Mouse (Mus musculus): ENCODE measurements around the gene Gm17359. TPM values are rescaled to one million over a fixed set of nuclear protein-coding genes. Genes with fewer than 3 reads are reported as not detected.

The Gm17359 gene
- polyA plus RNA-seq, 1 experiment from 2014 or later = not detected

- 53% methylated on average over 3 of the region's 3 CpGs for WGBS
- no peaks in the 10 kb centered on the region for H3K4me1 ChIP-seq (replicated peaks; ENCODE audit: control insufficient read depth, insufficient read depth, low read length)
- DNase-seq (ENCODE audit: low spot score) = no peak
- no peaks in the 10 kb centered on the region for H3K9me3 ChIP-seq (ENCODE audit: control insufficient read depth, low read length)
- no peak overlapping the region for H3K4me3 ChIP-seq (replicated peaks; ENCODE audit: low read length)
- H3K27ac ChIP-seq = no peak overlapping the region
- H3K27me3 ChIP-seq (ENCODE audit: control insufficient read depth, insufficient read depth, low read length) = no peaks in the 10 kb centered on the region
- H3K4me2 ChIP-seq (replicated peaks) = no peak overlapping the region
- no peak for ATAC-seq (ENCODE audit: low FRiP score)
- H3K36me3 ChIP-seq (replicated peaks; ENCODE audit: control insufficient read depth, insufficient read depth) = no peaks in the 10 kb centered on the region
- no peak overlapping the region for H3K9ac ChIP-seq
These were observed 4.3 kb downstream of the Gm17359 start for GRCm38 (mm10) chr3:79340737-79341136.

- WGBS = 86% methylated on average over 17 of the region's 17 CpGs
- H3K4me2 ChIP-seq (replicated peaks) = no peak overlapping the region
- no peak overlapping the region for H3K27ac ChIP-seq
- DNase-seq (ENCODE audit: low spot score) (no peak), ATAC-seq (ENCODE audit: low FRiP score) (no peak)
- H3K27me3 ChIP-seq (ENCODE audit: control insufficient read depth, insufficient read depth, low read length) = no peaks in the 10 kb centered on the region
- no peaks in the 10 kb centered on the region for H3K36me3 ChIP-seq (replicated peaks; ENCODE audit: control insufficient read depth, insufficient read depth)
- H3K4me1 ChIP-seq (replicated peaks; ENCODE audit: control insufficient read depth, insufficient read depth, low read length) = no peaks in the 10 kb centered on the region
- H3K9me3 ChIP-seq (ENCODE audit: control insufficient read depth, low read length) = no peaks in the 10 kb centered on the region
- no peak overlapping the region for H3K9ac ChIP-seq
- H3K4me3 ChIP-seq (replicated peaks; ENCODE audit: low read length) = no peak overlapping the region
These were observed 6.7 kb downstream of the Gm17359 start for GRCm38 (mm10) chr3:79342961-79343735.

- DNase-seq (ENCODE audit: low spot score) = no peak
- H3K9ac ChIP-seq = no peak overlapping the region
- H3K4me2 ChIP-seq (replicated peaks) = no peak overlapping the region
- no peaks in the 10 kb centered on the region for H3K9me3 ChIP-seq (ENCODE audit: control insufficient read depth, low read length)
- no peaks in the 10 kb centered on the region for H3K4me1 ChIP-seq (replicated peaks; ENCODE audit: control insufficient read depth, insufficient read depth, low read length)
- 78% methylated on average over 1 of the region's 1 CpGs for WGBS
- no peaks in the 10 kb centered on the region for H3K36me3 ChIP-seq (replicated peaks; ENCODE audit: control insufficient read depth, insufficient read depth)
- ATAC-seq (ENCODE audit: low FRiP score) = no peak
- H3K27me3 ChIP-seq (ENCODE audit: control insufficient read depth, insufficient read depth, low read length) = no peaks in the 10 kb centered on the region
- no peak overlapping the region for H3K4me3 ChIP-seq (replicated peaks; ENCODE audit: low read length)
- no peak overlapping the region for H3K27ac ChIP-seq
These were observed 12.8 kb downstream of the Gm17359 start for GRCm38 (mm10) chr3:79349311-79349710.

- no peaks in the 10 kb centered on the region for H3K9me3 ChIP-seq (ENCODE audit: control insufficient read depth, low read length)
- no peaks in the 10 kb centered on the region for H3K4me1 ChIP-seq (replicated peaks; ENCODE audit: control insufficient read depth, insufficient read depth, low read length)
- WGBS = 57% methylated on average over 4 of the region's 4 CpGs
- no peak overlapping the region for H3K9ac ChIP-seq
- H3K4me2 ChIP-seq (replicated peaks) = no peak overlapping the region
- ATAC-seq (ENCODE audit: low FRiP score) = no peak
- no peaks in the 10 kb centered on the region for H3K36me3 ChIP-seq (replicated peaks; ENCODE audit: control insufficient read depth, insufficient read depth)
- H3K27ac ChIP-seq = no peak overlapping the region
- no peak for DNase-seq (ENCODE audit: low spot score)
- no peaks in the 10 kb centered on the region for H3K27me3 ChIP-seq (ENCODE audit: control insufficient read depth, insufficient read depth, low read length)
- H3K4me3 ChIP-seq (replicated peaks; ENCODE audit: low read length) = no peak overlapping the region
These were observed 22.3 kb downstream of the Gm17359 start for GRCm38 (mm10) chr3:79358721-79359120.

- H3K27ac ChIP-seq = no peak overlapping the region
These were observed 24.0 kb downstream of the Gm17359 start for GRCm38 (mm10) chr3:79360317-79361101.

GRCm38 (mm10) chr3:79366098-79366497, 29.6 kb downstream of the Gm17359 start:
- Histone ChIP-seq H3K27me3 (ENCODE audit: control insufficient read depth, insufficient read depth, low read length) (no peaks in the 10 kb centered on the region), H3K4me2 (replicated peaks) (no peak overlapping the region), H3K27ac (no peak overlapping the region), H3K9me3 (ENCODE audit: control insufficient read depth, low read length) (no peaks in the 10 kb centered on the region), H3K36me3 (replicated peaks; ENCODE audit: control insufficient read depth, insufficient read depth) (no peaks in the 10 kb centered on the region), H3K4me3 (replicated peaks; ENCODE audit: low read length) (no peak overlapping the region), H3K9ac (no peak overlapping the region), H3K4me1 (replicated peaks; ENCODE audit: control insufficient read depth, insufficient read depth, low read length) (no peaks in the 10 kb centered on the region)
- WGBS = 78% methylated on average over 8 of the region's 8 CpGs
- ATAC-seq (ENCODE audit: low FRiP score) (no peak), DNase-seq (ENCODE audit: low spot score) (no peak)

More at GRCm38 (mm10) chr3:79360317-79361101, 24.0 kb downstream of the Gm17359 start:
- Histone ChIP-seq H3K9ac (no peak overlapping the region), H3K27me3 (ENCODE audit: control insufficient read depth, insufficient read depth, low read length) (no peaks in the 10 kb centered on the region), H3K4me2 (replicated peaks) (no peak overlapping the region), H3K36me3 (replicated peaks; ENCODE audit: control insufficient read depth, insufficient read depth) (no peaks in the 10 kb centered on the region), H3K9me3 (ENCODE audit: control insufficient read depth, low read length) (no peaks in the 10 kb centered on the region), H3K4me1 (replicated peaks; ENCODE audit: control insufficient read depth, insufficient read depth, low read length) (no peaks in the 10 kb centered on the region), H3K4me3 (replicated peaks; ENCODE audit: low read length) (no peak overlapping the region)
- DNase-seq (ENCODE audit: low spot score) = no peak
- no peak for ATAC-seq (ENCODE audit: low FRiP score)
- 74% methylated on average over 15 of the region's 15 CpGs for WGBS

- Histone ChIP-seq H3K9ac (no peak overlapping the region), H3K27me3 (ENCODE audit: control insufficient read depth, insufficient read depth, low read length) (no peaks in the 10 kb centered on the region), H3K4me3 (replicated peaks; ENCODE audit: low read length) (no peak overlapping the region), H3K27ac (no peak overlapping the region), H3K4me2 (replicated peaks) (no peak overlapping the region), H3K4me1 (replicated peaks; ENCODE audit: control insufficient read depth, insufficient read depth, low read length) (no peaks in the 10 kb centered on the region), H3K9me3 (ENCODE audit: control insufficient read depth, low read length) (no peaks in the 10 kb centered on the region), H3K36me3 (replicated peaks; ENCODE audit: control insufficient read depth, insufficient read depth) (no peaks in the 10 kb centered on the region)
- WGBS = 84% methylated on average over 6 of the region's 6 CpGs
- DNase-seq (ENCODE audit: low spot score) = no peak
- no peak for ATAC-seq (ENCODE audit: low FRiP score)
These were observed 31.8 kb downstream of the Gm17359 start for GRCm38 (mm10) chr3:79368306-79368705.

GRCm38 (mm10) chr3:79370385-79370929, 34.0 kb downstream of the Gm17359 start:
- Histone ChIP-seq H3K4me3 (replicated peaks; ENCODE audit: low read length) (no peak overlapping the region), H3K9ac (no peak overlapping the region), H3K4me2 (replicated peaks) (no peak overlapping the region), H3K27ac (no peak overlapping the region), H3K36me3 (replicated peaks; ENCODE audit: control insufficient read depth, insufficient read depth) (no peaks in the 10 kb centered on the region), H3K27me3 (ENCODE audit: control insufficient read depth, insufficient read depth, low read length) (no peaks in the 10 kb centered on the region), H3K4me1 (replicated peaks; ENCODE audit: control insufficient read depth, insufficient read depth, low read length) (no peaks in the 10 kb centered on the region), H3K9me3 (ENCODE audit: control insufficient read depth, low read length) (no peaks in the 10 kb centered on the region)
- ATAC-seq (ENCODE audit: low FRiP score) (no peak), DNase-seq (ENCODE audit: low spot score) (no peak)
- WGBS = 58% methylated on average over 4 of the region's 4 CpGs

GRCm38 (mm10) chr3:79371506-79372195, 35.2 kb downstream of the Gm17359 start:
- Histone ChIP-seq H3K4me2 (replicated peaks) (no peak overlapping the region), H3K27ac (no peak overlapping the region), H3K27me3 (ENCODE audit: control insufficient read depth, insufficient read depth, low read length) (no peaks in the 10 kb centered on the region), H3K4me1 (replicated peaks; ENCODE audit: control insufficient read depth, insufficient read depth, low read length) (no peaks in the 10 kb centered on the region), H3K36me3 (replicated peaks; ENCODE audit: control insufficient read depth, insufficient read depth) (no peaks in the 10 kb centered on the region), H3K4me3 (replicated peaks; ENCODE audit: low read length) (no peak overlapping the region), H3K9ac (no peak overlapping the region), H3K9me3 (ENCODE audit: control insufficient read depth, low read length) (no peaks in the 10 kb centered on the region)
- no peak for ATAC-seq (ENCODE audit: low FRiP score)
- no peak for DNase-seq (ENCODE audit: low spot score)
- WGBS = 80% methylated on average over 7 of the region's 7 CpGs
